8 mouse cellular contexts compared by ENCODE assay signal in the genomic region with DNA sequence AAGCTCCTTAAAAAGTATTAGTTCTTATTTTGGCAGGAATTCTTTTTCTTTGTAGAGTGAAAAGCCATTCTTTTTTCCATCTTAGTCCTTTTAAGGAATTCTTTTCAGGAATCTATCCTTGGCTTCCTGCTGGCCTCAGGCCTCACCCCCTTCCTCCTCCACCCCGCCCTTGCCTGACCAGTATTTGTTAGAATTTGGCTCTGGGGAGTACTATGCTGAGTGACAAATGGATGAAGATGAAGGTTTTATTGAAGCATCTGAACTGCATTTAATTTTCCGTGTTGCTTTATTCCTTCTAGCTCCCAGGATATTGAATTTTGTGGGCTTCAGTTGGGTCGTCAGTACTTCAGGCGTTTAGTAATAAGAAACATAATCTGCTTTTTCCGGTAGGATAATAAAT. TPM values are rescaled to one million over a fixed set of nuclear protein-coding genes. Genes with fewer than 3 reads are reported as not detected.
DNase-seq lines count a peak whose midpoint lies in the region; ATAC-seq lines count a peak whose summit lies in the region.

No protein-coding gene starts in this region.

- peak overlapping the region; percentile 44 for H3K4me3 ChIP-seq in forebrain, embryonic 12.5 days (replicated peaks)
- H3K4me3 ChIP-seq in hindbrain, embryonic 10.5 days: peak overlapping the region; percentile 72
- H3K4me3 ChIP-seq in limb, embryonic 11.5 days (ENCODE audit: low read depth, low read length): peak overlapping the region; percentile 41
- peak overlapping the region; percentile 42 for H3K4me3 ChIP-seq in midbrain, embryonic 12.5 days

- H3K4me1 ChIP-seq in forebrain, embryonic 12.5 days: peaks cover 10% of the 10 kb centered on the region
- H3K4me1 ChIP-seq in hindbrain, embryonic 10.5 days (replicated peaks): peaks cover 21% of the 10 kb centered on the region; the same call in 1 of the 2 replicates
- H3K4me1 ChIP-seq in limb, embryonic 11.5 days (ENCODE audit: control insufficient read depth, insufficient read depth, low read length): no peaks in the 10 kb centered on the region
- peaks cover 9% of the 10 kb centered on the region; the same call in 1 of the 2 replicates for H3K4me1 ChIP-seq in midbrain, embryonic 12.5 days

- no peaks in the 10 kb centered on the region for H3K36me3 ChIP-seq in forebrain, embryonic 12.5 days (replicated peaks)
- no peaks in the 10 kb centered on the region for H3K36me3 ChIP-seq in hindbrain, embryonic 10.5 days
- H3K36me3 ChIP-seq in limb, embryonic 11.5 days (ENCODE audit: control insufficient read depth, insufficient read depth, low read length): no peaks in the 10 kb centered on the region
- no peaks in the 10 kb centered on the region for H3K36me3 ChIP-seq in midbrain, embryonic 12.5 days

- peak; percentile 35 to 41 for DNase-seq in adrenal gland, adult 18-20 months (ENCODE audit: low spot score in 2 of 2)
- DNase-seq in adrenal gland, postnatal 4 days (ENCODE audit: low spot score in 2 of 2): no peak
- DNase-seq in adrenal gland, postnatal 10 days: peak; percentile 58
- peak; percentile 59 for DNase-seq in hindbrain, embryonic 10.5 days (ENCODE audit: low spot score)
- peak; percentile 54 for DNase-seq in limb, embryonic 11.5 days (ENCODE audit: low spot score)
- DNase-seq in thymus, postnatal 4 days: peak; percentile 19

- peak overlapping the region; percentile 95 for H3K27ac ChIP-seq in forebrain, embryonic 12.5 days
- peak overlapping the region; percentile 98 for H3K27ac ChIP-seq in hindbrain, embryonic 10.5 days
- H3K27ac ChIP-seq in limb, embryonic 11.5 days (replicated peaks; ENCODE audit: low read depth, low read length): peak overlapping the region; percentile 94
- peak overlapping the region; percentile 93 for H3K27ac ChIP-seq in midbrain, embryonic 12.5 days (replicated peaks)

- no peaks in the 10 kb centered on the region for H3K9me3 ChIP-seq in forebrain, embryonic 12.5 days
- no peaks in the 10 kb centered on the region for H3K9me3 ChIP-seq in hindbrain, embryonic 10.5 days
- H3K9me3 ChIP-seq in limb, embryonic 11.5 days (ENCODE audit: control insufficient read depth, low read length): no peaks in the 10 kb centered on the region
- H3K9me3 ChIP-seq in midbrain, embryonic 12.5 days: no peaks in the 10 kb centered on the region

- no peak for ATAC-seq in forebrain, embryonic 12.5 days (ENCODE audit: low FRiP score)
- ATAC-seq in limb, embryonic 11.5 days (ENCODE audit: insufficient number of reproducible peaks, low FRiP score, low TSS enrichment, low read depth): no peak
- ATAC-seq in midbrain, embryonic 12.5 days (ENCODE audit: low FRiP score, low read depth): no peak

- no peaks in the 10 kb centered on the region for H3K27me3 ChIP-seq in forebrain, embryonic 12.5 days
- no peaks in the 10 kb centered on the region for H3K27me3 ChIP-seq in hindbrain, embryonic 10.5 days (ENCODE audit: insufficient read depth, poor library complexity, severe bottlenecking)
- no peaks in the 10 kb centered on the region for H3K27me3 ChIP-seq in limb, embryonic 11.5 days (ENCODE audit: control insufficient read depth, insufficient read depth, low read length)
- H3K27me3 ChIP-seq in midbrain, embryonic 12.5 days: no peaks in the 10 kb centered on the region

- peak overlapping the region; percentile 47 for H3K4me2 ChIP-seq in forebrain, embryonic 12.5 days
- H3K4me2 ChIP-seq in limb, embryonic 11.5 days (ENCODE audit: low read depth, severe bottlenecking): peak overlapping the region; percentile 40
- H3K4me2 ChIP-seq in midbrain, embryonic 12.5 days (replicated peaks): peak overlapping the region; percentile 54

- WGBS in forebrain, embryonic 12.5 days: 2% methylated on average over 5 of the region's 5 CpGs
- 1% methylated on average over 5 of the region's 5 CpGs for WGBS in hindbrain, embryonic 10.5 days
- WGBS in limb, embryonic 11.5 days: under 1% methylated on average over 5 of the region's 5 CpGs
- WGBS in midbrain, embryonic 12.5 days: 0% methylated on average over 5 of the region's 5 CpGs

- H3K9ac ChIP-seq in forebrain, embryonic 12.5 days: peak overlapping the region; percentile 47
- H3K9ac ChIP-seq in limb, embryonic 11.5 days (ENCODE audit: low read length): peak overlapping the region; percentile 49
- H3K9ac ChIP-seq in midbrain, embryonic 12.5 days (replicated peaks): peak overlapping the region; percentile 59

RNA-seq across cellular contexts. Expression of gene Zbtb20, which starts 1.2 kb away (rescaled TPM):
- total RNA-seq in adrenal gland, adult 18-20 months (2021): 100 to 1,000 TPM; 101 to 109 TPM
- 10 to 100 TPM; 78.8 to 85.4 TPM for total RNA-seq in adrenal gland, postnatal 4 days (2021)
- total RNA-seq in adrenal gland, postnatal 10 days (2021): 100 to 1,000 TPM in 1 of 2 experiments, 10 to 100 TPM in 1; 99.2 to 123 TPM
- 73.6 and 82.4 TPM in 2 replicates for polyA plus RNA-seq in forebrain, embryonic 12.5 days (2016; fragmentation: Nextera tagmentation; extraction: Ambion mirVana)
- 28.2 and 41.3 TPM in 2 replicates for polyA plus RNA-seq in hindbrain, embryonic 10.5 days (2016; fragmentation: Nextera tagmentation; extraction: Ambion mirVana)
- polyA plus RNA-seq in limb, embryonic 11.5 days (2014; fragmentation: Nextera tagmentation; extraction: Ambion mirVana): 12.9 and 14.7 TPM in 2 replicates
- polyA plus RNA-seq in midbrain, embryonic 12.5 days (2016; fragmentation: Nextera tagmentation; extraction: Ambion mirVana): 76.8 and 80.8 TPM in 2 replicates

Comparison
In these comparisons a context has a peak if more than half of its experiments do, and no peak if none do; other contexts are left out.
1. DNase-seq: peak in adrenal gland, adult 18-20 months (2 of 2), adrenal gland, postnatal 10 days (single experiment), hindbrain, embryonic 10.5 days (single experiment), limb, embryonic 11.5 days (single experiment) and thymus, postnatal 4 days (single experiment); none in adrenal gland, postnatal 4 days (0 of 2).
2. Peak in every context shown above with its lines, with median percentiles within 50 percentile points of each other: H3K27ac ChIP-seq, H3K4me2 ChIP-seq, H3K4me3 ChIP-seq and H3K9ac ChIP-seq.